In the genomic region with DNA sequence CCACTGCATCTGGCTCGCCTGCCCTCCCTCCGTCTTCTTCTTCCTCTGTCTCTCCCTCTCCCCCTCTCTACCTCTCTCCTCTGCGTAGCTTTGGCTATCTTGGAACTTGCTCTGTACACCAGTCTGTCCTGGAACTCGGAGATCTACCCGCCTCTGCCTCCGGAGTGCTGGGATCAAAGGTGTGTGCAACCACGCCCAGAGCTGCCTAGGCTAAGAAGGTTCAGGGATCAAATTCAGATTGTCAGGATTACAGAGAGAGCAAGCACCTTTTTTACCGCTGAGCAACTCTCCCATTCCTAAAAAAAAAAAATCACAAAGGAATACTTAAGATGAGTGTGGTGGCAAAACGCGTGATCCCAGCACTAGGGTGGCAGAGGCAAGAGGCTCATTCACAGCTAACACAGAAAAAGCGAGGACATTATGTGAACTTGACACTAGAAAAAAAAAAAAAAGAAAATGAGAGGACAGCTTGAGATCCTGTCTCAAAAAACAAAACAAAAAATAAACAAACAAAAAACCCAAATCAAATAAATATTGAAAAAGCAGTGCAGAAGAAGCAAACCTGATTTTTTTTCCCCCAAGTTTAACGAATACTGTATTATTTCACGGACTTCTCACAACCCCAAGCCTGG, we compare ENCODE assay signal across 8 mouse cellular contexts. TPM values are rescaled to one million over a fixed set of nuclear protein-coding genes. Genes with fewer than 3 reads are reported as not detected.
DNase-seq lines count a peak whose midpoint lies in the region; ATAC-seq and TF ChIP-seq lines count a peak whose summit lies in the region.

No protein-coding gene starts in this region.

- no peaks in the 10 kb centered on the region for H3K36me3 ChIP-seq in embryonic facial prominence, embryonic 11.5 days (replicated peaks; ENCODE audit: control insufficient read depth, insufficient read depth, low read depth, low read length)
- no peaks in the 10 kb centered on the region for H3K36me3 ChIP-seq in intestine, embryonic 14.5 days (ENCODE audit: control insufficient read depth, insufficient read depth, low read length)
- no peaks in the 10 kb centered on the region for H3K36me3 ChIP-seq in midbrain, postnatal 0 days (ENCODE audit: insufficient read depth, low read length)

- 57% methylated on average over 13 of the region's 13 CpGs for WGBS in embryonic facial prominence, embryonic 11.5 days
- WGBS in intestine, embryonic 14.5 days, result 55% methylated on average over 13 of the region's 13 CpGs
- WGBS in midbrain, postnatal 0 days, result 49% methylated on average over 13 of the region's 13 CpGs

- H3K4me3 ChIP-seq in left cerebral cortex, adult 2 months, result peak overlapping the region; percentile 80
- H3K4me3 ChIP-seq in embryonic facial prominence, embryonic 11.5 days (ENCODE audit: low read depth, low read length), result peak overlapping the region; percentile 84
- H3K4me3 ChIP-seq in intestine, embryonic 14.5 days (ENCODE audit: low read depth, low read length), result peak overlapping the region; percentile 77
- peak overlapping the region; percentile 93 for H3K4me3 ChIP-seq in midbrain, postnatal 0 days (ENCODE audit: low read depth, low read length)

- no peak for DNase-seq in left cerebral cortex, adult 2 months (ENCODE audit: extremely low spot score in 1 of 2, low spot score in 2 of 2)
- no peak for DNase-seq in left cerebral cortex, adult 9 months (ENCODE audit: low spot score in 2 of 2)
- no peak for DNase-seq in embryonic facial prominence, embryonic 11.5 days (ENCODE audit: low spot score)
- DNase-seq in intestine, embryonic 14.5 days (ENCODE audit: low spot score), result no peak
- no peak for DNase-seq in midbrain, postnatal 0 days (ENCODE audit: low spot score)
- DNase-seq in thymus, adult 18-20 months, result no peak

- H3K4me2 ChIP-seq in embryonic facial prominence, embryonic 11.5 days (ENCODE audit: low read depth, low read length), result peak overlapping the region; percentile 21; the same call in 1 of the 2 replicates
- H3K4me2 ChIP-seq in intestine, embryonic 14.5 days (ENCODE audit: low read length), result peak overlapping the region; percentile 93
- peak overlapping the region; percentile 93 for H3K4me2 ChIP-seq in midbrain, postnatal 0 days (ENCODE audit: low read depth, low read length, poor library complexity, severe bottlenecking)

- ATAC-seq in embryonic facial prominence, embryonic 11.5 days (replicated peaks; ENCODE audit: insufficient number of reproducible peaks, low FRiP score, low TSS enrichment, low read depth), result no peak
- ATAC-seq in intestine, embryonic 14.5 days (replicated peaks; ENCODE audit: low FRiP score, low TSS enrichment, low read depth), result peak; percentile 5; the same call in 1 of the 2 replicates
- no peak for ATAC-seq in midbrain, postnatal 0 days (ENCODE audit: low FRiP score)
- no peak for ATAC-seq in megakaryocyte-erythroid progenitor cell, adult 5-6 weeks (replicated peaks; ENCODE audit: low FRiP score, low TSS enrichment, poor library complexity, severe bottlenecking)
- no peak for ATAC-seq in frontal cortex, adult (ENCODE audit: low TSS enrichment)

- H3K9me3 ChIP-seq in embryonic facial prominence, embryonic 11.5 days (replicated peaks; ENCODE audit: control insufficient read depth, low read length), result no peaks in the 10 kb centered on the region
- H3K9me3 ChIP-seq in intestine, embryonic 14.5 days (ENCODE audit: control insufficient read depth, low read length), result no peaks in the 10 kb centered on the region
- H3K9me3 ChIP-seq in midbrain, postnatal 0 days (ENCODE audit: low read length), result no peaks in the 10 kb centered on the region

- TF ChIP-seq CTCF in left cerebral cortex, adult 2 months (IDR thresholded peaks at IDR 0.05), result no peak; the same call in 1 of the 2 replicates
- no peak for TF ChIP-seq CTCF in midbrain, postnatal 0 days (IDR thresholded peaks at IDR 0.05)

- no peaks in the 10 kb centered on the region for H3K4me1 ChIP-seq in embryonic facial prominence, embryonic 11.5 days (ENCODE audit: control insufficient read depth, insufficient read depth, low read length)
- peaks cover 15% of the 10 kb centered on the region for H3K4me1 ChIP-seq in intestine, embryonic 14.5 days (replicated peaks; ENCODE audit: control insufficient read depth, insufficient read depth, low read length)
- peaks cover 8% of the 10 kb centered on the region; the same call in 1 of the 2 replicates for H3K4me1 ChIP-seq in midbrain, postnatal 0 days (ENCODE audit: insufficient read depth, low read length)

- no peak overlapping the region for H3K9ac ChIP-seq in embryonic facial prominence, embryonic 11.5 days (replicated peaks; ENCODE audit: low read length)
- 0 out of 2 replicates have a peak overlapping the region, but pooled peaks have one; percentile 17 for H3K9ac ChIP-seq in intestine, embryonic 14.5 days (ENCODE audit: low read length)
- H3K9ac ChIP-seq in midbrain, postnatal 0 days (replicated peaks; ENCODE audit: low read length, poor library complexity, severe bottlenecking), result peak overlapping the region; percentile 70; the same call in 1 of the 2 replicates

- no peaks in the 10 kb centered on the region for H3K27me3 ChIP-seq in embryonic facial prominence, embryonic 11.5 days (ENCODE audit: control insufficient read depth, insufficient read depth, low read length)
- H3K27me3 ChIP-seq in intestine, embryonic 14.5 days (replicated peaks; ENCODE audit: control insufficient read depth, insufficient read depth, low read length), result 0 out of 2 replicates have a peak, but pooled peaks cover 3% of the 10 kb centered on the region
- H3K27me3 ChIP-seq in midbrain, postnatal 0 days (ENCODE audit: insufficient read depth, low read length), result no peaks in the 10 kb centered on the region

- intact Hi-C loops in left cerebral cortex, adult 2 months (cut with DNase I), result loop anchor here (10.0 kb wide), 1 partner anchor 320 kb away; no protein-coding TSS in a partner anchor

- H3K27ac ChIP-seq in left cerebral cortex, adult 2 months, result peak overlapping the region; percentile 45; the same call in 1 of the 2 replicates
- no peak overlapping the region for H3K27ac ChIP-seq in embryonic facial prominence, embryonic 11.5 days (replicated peaks; ENCODE audit: low read depth, low read length)
- no peak overlapping the region for H3K27ac ChIP-seq in intestine, embryonic 14.5 days (ENCODE audit: low read depth)
- no peak overlapping the region for H3K27ac ChIP-seq in midbrain, postnatal 0 days (ENCODE audit: low read depth, low read length)

RNA-seq across cellular contexts. Expression of gene Aen, which starts 0.5 kb away (rescaled TPM):
- total RNA-seq in left cerebral cortex, adult 2 months (2021), result 10 to 100 TPM; 20.6 to 22.1 TPM
- 38.1 and 38.8 TPM in 2 replicates for polyA plus RNA-seq in embryonic facial prominence, embryonic 11.5 days (2014; fragmentation: Nextera tagmentation; extraction: Ambion mirVana)
- 34.2 and 37.4 TPM in 2 replicates for polyA plus RNA-seq in intestine, embryonic 14.5 days (2014; fragmentation: Nextera tagmentation; extraction: Ambion mirVana)
- 31.2 and 40.3 TPM in 2 replicates for total RNA-seq in midbrain, postnatal 0 days (2014; rRNA removed)
- 48.5 and 53.2 TPM in 2 replicates for polyA plus RNA-seq in midbrain, postnatal 0 days (2015; fragmentation: Nextera tagmentation; extraction: Ambion mirVana)
- 77.3 and 78.2 TPM in 2 replicates for total RNA-seq in megakaryocyte-erythroid progenitor cell, adult 5-6 weeks (2014; fragmentation: Nextera tagmentation)
- 52.6 and 81.7 TPM in 2 replicates for total RNA-seq in megakaryocyte-erythroid progenitor cell, adult 5-6 weeks (2017)

RNA-seq across cellular contexts. Expression of gene Isg20, which starts 18.1 kb away (rescaled TPM):
- total RNA-seq in left cerebral cortex, adult 2 months (2021), result 1 to 10 TPM in 1 of 2 experiments, under 1 TPM in 1; 0.65 to 1.2 TPM
- 0.61 TPM in 1 of 2 replicates, not detected in the other for polyA plus RNA-seq in embryonic facial prominence, embryonic 11.5 days (2014; fragmentation: Nextera tagmentation; extraction: Ambion mirVana)
- 1.4 and 3.2 TPM in 2 replicates for polyA plus RNA-seq in intestine, embryonic 14.5 days (2014; fragmentation: Nextera tagmentation; extraction: Ambion mirVana)
- total RNA-seq in midbrain, postnatal 0 days (2014; rRNA removed), result 1.2 and 4.9 TPM in 2 replicates
- polyA plus RNA-seq in midbrain, postnatal 0 days (2015; fragmentation: Nextera tagmentation; extraction: Ambion mirVana), result 0.57 and 1.4 TPM in 2 replicates
- 140 and 149 TPM in 2 replicates for total RNA-seq in megakaryocyte-erythroid progenitor cell, adult 5-6 weeks (2014; fragmentation: Nextera tagmentation)
- total RNA-seq in megakaryocyte-erythroid progenitor cell, adult 5-6 weeks (2017), result 46.2 and 54.5 TPM in 2 replicates

RNA-seq across cellular contexts. Expression of gene Det1, which starts 48.1 kb away (rescaled TPM):
- 1 to 10 TPM; 6.1 TPM for total RNA-seq in left cerebral cortex, adult 2 months (2021)
- polyA plus RNA-seq in embryonic facial prominence, embryonic 11.5 days (2014; fragmentation: Nextera tagmentation; extraction: Ambion mirVana), result 24.5 and 26.8 TPM in 2 replicates
- polyA plus RNA-seq in intestine, embryonic 14.5 days (2014; fragmentation: Nextera tagmentation; extraction: Ambion mirVana), result 16.7 and 19.1 TPM in 2 replicates
- total RNA-seq in midbrain, postnatal 0 days (2014; rRNA removed), result 12.1 and 13.2 TPM in 2 replicates
- 5.8 and 6.2 TPM in 2 replicates for polyA plus RNA-seq in midbrain, postnatal 0 days (2015; fragmentation: Nextera tagmentation; extraction: Ambion mirVana)
- total RNA-seq in megakaryocyte-erythroid progenitor cell, adult 5-6 weeks (2014; fragmentation: Nextera tagmentation), result 29.3 and 29.4 TPM in 2 replicates
- 13.8 and 27.0 TPM in 2 replicates for total RNA-seq in megakaryocyte-erythroid progenitor cell, adult 5-6 weeks (2017)

Comparison
In these comparisons a context has a peak if more than half of its experiments do, and no peak if none do; other contexts are left out.
1. H3K4me2 ChIP-seq: peak in every context shown above with its lines; median percentile 93 in intestine, embryonic 14.5 days; 93 in midbrain, postnatal 0 days; 21 in embryonic facial prominence, embryonic 11.5 days.